Mouse (Mus musculus) ES-Bruce4 (cell line): Measurements from ENCODE around the gene Rab1b. TPM values are rescaled to one million over a fixed set of nuclear protein-coding genes. Genes with fewer than 3 reads are reported as not detected.

ENCODE experiments used
- H3K27ac ChIP-seq: 2 replicates; pipeline ENCODE4 v1.5.1; 2012; ENCODE audit warnings: low read length, inconsistent platforms; ENCODE audit not compliant: insufficient read depth
- H3K27me3 ChIP-seq: 2 replicates; pipeline ENCODE4 v1.6.1; 2012; ENCODE audit warnings: mild to moderate bottlenecking, low read length, inconsistent platforms; ENCODE audit not compliant: control insufficient read depth, poor library complexity, insufficient read depth, severe bottlenecking
- H3K36me3 ChIP-seq: 2 replicates; pipeline ENCODE4 v1.6.1; 2012; ENCODE audit warnings: inconsistent platforms, mild to moderate bottlenecking, low read length, moderate library complexity; ENCODE audit not compliant: control insufficient read depth, poor library complexity, insufficient read depth, severe bottlenecking
- H3K4me1 ChIP-seq: one replicate; pipeline ENCODE4 v1.8.1; 2011; ENCODE audit warnings: low read length; ENCODE audit not compliant: control insufficient read depth, insufficient read depth
- H3K4me3 ChIP-seq: 2 replicates; pipeline ENCODE4 v1.5.1; 2011; ENCODE audit warnings: low read depth, mild to moderate bottlenecking, low read length
- H3K9ac ChIP-seq: 2 replicates; pipeline ENCODE4 v1.6.1; 2012; ENCODE audit warnings: low read depth, mild to moderate bottlenecking, inconsistent platforms; ENCODE audit not compliant: poor library complexity, severe bottlenecking
- H3K9me3 ChIP-seq: replicated peaks from 2 replicates; pipeline ENCODE4 v1.6.1; 2012; ENCODE audit warnings: mild to moderate bottlenecking, low read length, inconsistent platforms; ENCODE audit not compliant: control insufficient read depth, poor library complexity, insufficient read depth, severe bottlenecking
- CTCF ChIP-seq: IDR thresholded peaks from one replicate; pipeline ENCODE4 v1.8.1; 2011; ENCODE audit warnings: low read depth, low read length
- EP300 ChIP-seq: IDR thresholded peaks from 2 replicates; pipeline ENCODE4 v1.6.1; 2011; ENCODE audit warnings: low read depth, low read length; ENCODE audit not compliant: insufficient read depth
- POLR2A ChIP-seq: IDR thresholded peaks from one replicate; pipeline ENCODE4 v1.8.1; 2011; ENCODE audit warnings: low read length; ENCODE audit not compliant: insufficient read depth
- polyA plus RNA-seq: library from polyadenylated mRNA; stranded (reverse); fragments of >200 nt; gene quantifications from 2 replicates; pipeline ENCODE4 v1.2.4, GENCODE M21; 2011; ENCODE audit warnings: low read depth; ENCODE audit not compliant: missing spikeins, insufficient read depth, insufficient read length

Gene Rab1b
- polyA plus RNA-seq, 1 experiment = 70.5 TPM

DNA sequence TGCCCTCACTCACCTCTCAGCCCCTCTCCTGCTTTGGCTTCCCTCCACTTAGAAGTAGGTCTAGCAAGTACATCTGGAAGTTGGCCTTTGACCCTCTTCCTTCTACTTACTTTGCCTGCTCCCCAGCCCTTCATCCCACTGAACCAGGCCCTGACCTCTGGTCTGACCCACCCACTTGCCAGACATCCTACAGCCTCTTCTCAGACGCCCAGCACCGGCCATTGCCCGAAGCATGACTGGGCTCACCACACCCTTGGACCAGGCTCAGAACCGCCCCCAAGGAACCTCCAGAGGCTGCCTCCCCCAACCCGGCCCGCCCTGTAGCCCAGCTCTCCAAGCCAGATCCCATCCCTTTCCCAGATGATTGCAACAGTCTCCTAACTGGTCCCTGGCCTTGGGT lies 44.4 kb downstream of the Rab1b start:
- Histone ChIP-seq H3K27me3 (no peaks in the 10 kb centered on the region), H3K4me1 (peaks cover 34% of the 10 kb centered on the region), H3K36me3 (no peaks in the 10 kb centered on the region), H3K9me3 (no peaks in the 10 kb centered on the region), H3K27ac (no peak overlapping the region), H3K4me3 (no peak overlapping the region), H3K9ac (no peak overlapping the region)
- TF ChIP-seq CTCF (no peak), POLR2A (no peak), EP300 (no peak)

DNA sequence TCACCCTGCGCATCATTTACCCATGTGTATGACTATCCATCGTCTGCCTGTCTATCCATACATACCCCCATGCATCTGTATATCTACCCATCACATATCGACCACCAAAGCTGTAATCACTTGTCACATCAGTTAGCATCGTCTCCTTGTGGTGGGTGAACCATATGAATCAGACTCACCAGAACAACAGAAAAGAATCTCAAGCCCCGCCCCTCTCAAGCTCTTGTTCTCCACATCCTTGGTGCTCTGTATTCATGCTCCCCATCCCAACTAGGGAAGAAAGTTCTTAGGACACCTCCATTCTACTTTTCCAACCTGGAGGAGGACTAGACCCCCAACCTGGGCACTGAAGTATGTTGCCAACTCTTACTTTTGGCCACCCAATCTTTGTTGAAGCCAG lies 44.8 kb downstream of the Rab1b start:
- TF ChIP-seq EP300 (no peak), CTCF (no peak)
- no peak overlapping the region for H3K4me3 ChIP-seq
- no peak overlapping the region for H3K9ac ChIP-seq
- H3K36me3 ChIP-seq = no peaks in the 10 kb centered on the region
- no peak overlapping the region for H3K27ac ChIP-seq
- no peaks in the 10 kb centered on the region for H3K9me3 ChIP-seq
- peaks cover 30% of the 10 kb centered on the region for H3K4me1 ChIP-seq
- no peaks in the 10 kb centered on the region for H3K27me3 ChIP-seq

- no peaks in the 10 kb centered on the region for H3K36me3 ChIP-seq
- H3K9ac ChIP-seq = no peak overlapping the region
- no peak for TF ChIP-seq EP300
- no peaks in the 10 kb centered on the region for H3K9me3 ChIP-seq
- no peak overlapping the region for H3K4me3 ChIP-seq
- H3K27me3 ChIP-seq = no peaks in the 10 kb centered on the region
- H3K27ac ChIP-seq = peak overlapping the region; percentile 52
- peaks cover 28% of the 10 kb centered on the region for H3K4me1 ChIP-seq
Measured at GRCm38 (mm10) chr19:5060365-5061330, 46.2 kb downstream of the Rab1b start.

GRCm38 (mm10) chr19:5058801-5059771 lies 47.8 kb downstream of the Rab1b start:
- Histone ChIP-seq H3K27me3 (no peaks in the 10 kb centered on the region), H3K27ac (peak overlapping the region; percentile 79), H3K9ac (no peak overlapping the region), H3K4me1 (peaks cover 28% of the 10 kb centered on the region), H3K36me3 (no peaks in the 10 kb centered on the region), H3K9me3 (no peaks in the 10 kb centered on the region), H3K4me3 (no peak overlapping the region)
- TF ChIP-seq EP300 = peak; percentile 31; the same call in 1 of the 2 replicates
- no peak for TF ChIP-seq CTCF
- TF ChIP-seq POLR2A = no peak

GRCm38 (mm10) chr19:5057876-5058775 lies 48.7 kb downstream of the Rab1b start:
- Histone ChIP-seq H3K27me3 (no peaks in the 10 kb centered on the region), H3K9me3 (no peaks in the 10 kb centered on the region), H3K4me1 (peaks cover 31% of the 10 kb centered on the region), H3K4me3 (no peak overlapping the region), H3K9ac (no peak overlapping the region), H3K27ac (peak overlapping the region; percentile 79), H3K36me3 (no peaks in the 10 kb centered on the region)
- TF ChIP-seq CTCF (no peak), POLR2A (no peak), EP300 (peak; percentile 68; the same call in 1 of the 2 replicates)
